Mouse (Mus musculus) heart, embryonic 10.5 days (tissue): Measurements from ENCODE around the gene Herpud1. TPM values are rescaled to one million over a fixed set of nuclear protein-coding genes. Genes with fewer than 3 reads are reported as not detected.
"Not testable (repeated sequence)": the region's sequence is repeated elsewhere in the genome, so short reads cannot be mapped to it uniquely, and the experiment has no call there.

ENCODE experiments used
- DNase-seq: peaks from one replicate; pipeline ENCODE4 v3.0.0-alpha.2; 2017; ENCODE audit warnings: low spot score
- H3K27ac ChIP-seq: fragments of 300-500 bp; sonication (generic); 2 replicates; pipeline ENCODE4 v1.5.1; 2016; ENCODE audit warnings: mild to moderate bottlenecking
- H3K27me3 ChIP-seq: fragments of 300-500 bp; sonication (generic); 2 replicates; pipeline ENCODE4 v1.6.1; 2016; ENCODE audit warnings: mild to moderate bottlenecking; ENCODE audit not compliant: poor library complexity, insufficient read depth, severe bottlenecking
- H3K36me3 ChIP-seq: fragments of 300-500 bp; sonication (generic); 2 replicates; pipeline ENCODE4 v1.6.1; 2016; ENCODE audit warnings: mild to moderate bottlenecking, moderate library complexity
- H3K4me1 ChIP-seq: fragments of 300-500 bp; sonication (generic); 2 replicates; pipeline ENCODE4 v1.6.1; 2016; ENCODE audit warnings: mild to moderate bottlenecking
- H3K4me3 ChIP-seq: fragments of 300-500 bp; sonication (generic); 2 replicates; pipeline ENCODE4 v1.5.1; 2016; ENCODE audit warnings: mild to moderate bottlenecking, moderate library complexity
- H3K9me3 ChIP-seq: fragments of 300-500 bp; sonication (generic); 2 replicates; pipeline ENCODE4 v1.6.1; 2016; ENCODE audit warnings: mild to moderate bottlenecking, moderate library complexity
- WGBS: fragments of 180-500 bp; shearing (Covaris S2); methylation state at CpG from one replicate; pipeline ENCODE4 v1.1.7; 2016; 5-methylcytosine and 5-hydroxymethylcytosine counted together
- polyA plus RNA-seq: library from polyadenylated mRNA; unstranded; fragments of >200 nt; fragmentation: Nextera tagmentation; extraction: Ambion mirVana; gene quantifications from 2 replicates; pipeline ENCODE4 v1.2.1, GENCODE M21; 2016

Gene Herpud1
- polyA plus RNA-seq, 1 experiment from 2014 or later = 90.8 TPM

- no peaks in the 10 kb centered on the region for H3K27me3 ChIP-seq
- H3K9me3 ChIP-seq = no peaks in the 10 kb centered on the region
- no peak overlapping the region for H3K27ac ChIP-seq
- H3K4me3 ChIP-seq = no peak overlapping the region
- 80% methylated on average over 6 of the region's 6 CpGs for WGBS
- H3K36me3 ChIP-seq = peaks cover 55% of the 10 kb centered on the region
- peaks cover 10% of the 10 kb centered on the region for H3K4me1 ChIP-seq
- DNase-seq = no peak
These were observed 9.8 kb downstream of the Herpud1 start for GRCm38 (mm10) chr8:94395851-94396540.

- H3K4me3 ChIP-seq = no peak overlapping the region
- peaks cover 10% of the 10 kb centered on the region for H3K4me1 ChIP-seq
- no peaks in the 10 kb centered on the region for H3K9me3 ChIP-seq
- H3K36me3 ChIP-seq = peaks cover 44% of the 10 kb centered on the region
- no peak overlapping the region for H3K27ac ChIP-seq
- DNase-seq = no peak
- no peaks in the 10 kb centered on the region for H3K27me3 ChIP-seq
- 55% methylated on average over 11 of the region's 11 CpGs for WGBS
These were observed 10.9 kb downstream of the Herpud1 start for GRCm38 (mm10) chr8:94396964-94397657.

GRCm38 (mm10) chr8:94398587-94398986, 12.3 kb downstream of the Herpud1 start:
- no peaks in the 10 kb centered on the region for H3K9me3 ChIP-seq
- H3K27me3 ChIP-seq = no peaks in the 10 kb centered on the region
- DNase-seq = no peak
- peaks cover 30% of the 10 kb centered on the region for H3K36me3 ChIP-seq
- 78% methylated on average over 6 of the region's 6 CpGs for WGBS
- no peak overlapping the region for H3K4me3 ChIP-seq
- H3K27ac ChIP-seq = no peak overlapping the region
- peaks cover 6% of the 10 kb centered on the region for H3K4me1 ChIP-seq

GRCm38 (mm10) chr8:94399361-94399953, 13.2 kb downstream of the Herpud1 start:
- no peaks in the 10 kb centered on the region for H3K27me3 ChIP-seq
- H3K27ac ChIP-seq = no peak overlapping the region
- H3K9me3 ChIP-seq = no peaks in the 10 kb centered on the region
- no peak overlapping the region for H3K4me3 ChIP-seq
- no peak for DNase-seq
- peaks cover 22% of the 10 kb centered on the region for H3K36me3 ChIP-seq
- H3K4me1 ChIP-seq = peaks cover 6% of the 10 kb centered on the region
- whole genome bisulfite sequencing = 68% methylated on average over 3 of the region's 3 CpGs

GRCm38 (mm10) chr8:94399957-94400356, 13.7 kb downstream of the Herpud1 start:
- H3K4me3 ChIP-seq, H3K9me3 ChIP-seq, DNase-seq, H3K4me1 ChIP-seq, H3K27ac ChIP-seq, H3K27me3 ChIP-seq: not testable (repeated sequence)
- H3K36me3 ChIP-seq = peaks cover 17% of the 10 kb centered on the region
- WGBS = 72% methylated on average over 2 of the region's 2 CpGs

GRCm38 (mm10) chr8:94408443-94409080, 22.3 kb downstream of the Herpud1 start:
- Histone ChIP-seq H3K27ac (peak overlapping the region; percentile 74), H3K27me3 (no peaks in the 10 kb centered on the region), H3K4me3 (no peak overlapping the region), H3K4me1 (peaks cover 19% of the 10 kb centered on the region), H3K9me3 (no peaks in the 10 kb centered on the region), H3K36me3 (no peaks in the 10 kb centered on the region)
- no peak for DNase-seq
- 25% methylated on average over 8 of the region's 8 CpGs for WGBS

- peaks cover 19% of the 10 kb centered on the region for H3K4me1 ChIP-seq
- 79% methylated on average over 7 of the region's 7 CpGs for WGBS
- no peaks in the 10 kb centered on the region for H3K9me3 ChIP-seq
- no peaks in the 10 kb centered on the region for H3K27me3 ChIP-seq
- H3K27ac ChIP-seq = no peak overlapping the region
- DNase-seq = no peak
- no peaks in the 10 kb centered on the region for H3K36me3 ChIP-seq
- H3K4me3 ChIP-seq = no peak overlapping the region
These were observed 23.3 kb downstream of the Herpud1 start for GRCm38 (mm10) chr8:94409523-94409922.

- no peaks in the 10 kb centered on the region for H3K36me3 ChIP-seq
- no peak overlapping the region for H3K4me3 ChIP-seq
- DNase-seq = no peak
- H3K27ac ChIP-seq = no peak overlapping the region
- no peaks in the 10 kb centered on the region for H3K27me3 ChIP-seq
- no peaks in the 10 kb centered on the region for H3K9me3 ChIP-seq
- WGBS = 83% methylated on average over 6 of the region's 6 CpGs
- H3K4me1 ChIP-seq = peaks cover 19% of the 10 kb centered on the region
These were observed 26.3 kb downstream of the Herpud1 start for GRCm38 (mm10) chr8:94412518-94412917.

- H3K4me1 ChIP-seq = peaks cover 11% of the 10 kb centered on the region
- H3K36me3 ChIP-seq = no peaks in the 10 kb centered on the region
- 85% methylated on average over 6 of the region's 6 CpGs for WGBS
- no peaks in the 10 kb centered on the region for H3K9me3 ChIP-seq
- DNase-seq = no peak
- H3K4me3 ChIP-seq = no peak overlapping the region
- no peak overlapping the region for H3K27ac ChIP-seq
- H3K27me3 ChIP-seq = no peaks in the 10 kb centered on the region
These were observed 27.3 kb downstream of the Herpud1 start for GRCm38 (mm10) chr8:94413509-94413908.

GRCm38 (mm10) chr8:94415218-94415617, 29.0 kb downstream of the Herpud1 start:
- Histone ChIP-seq H3K9me3 (no peaks in the 10 kb centered on the region), H3K4me3 (no peak overlapping the region), H3K36me3 (no peaks in the 10 kb centered on the region), H3K27ac (no peak overlapping the region), H3K27me3 (no peaks in the 10 kb centered on the region), H3K4me1 (no peaks in the 10 kb centered on the region)
- no peak for DNase-seq
- WGBS = 65% methylated on average over 2 of the region's 2 CpGs

- no peaks in the 10 kb centered on the region for H3K9me3 ChIP-seq
- H3K4me1 ChIP-seq = no peaks in the 10 kb centered on the region
- no peaks in the 10 kb centered on the region for H3K27me3 ChIP-seq
- H3K27ac ChIP-seq = no peak overlapping the region
- H3K4me3 ChIP-seq = no peak overlapping the region
- H3K36me3 ChIP-seq = no peaks in the 10 kb centered on the region
- DNase-seq = no peak
- 70% methylated on average over 9 of the region's 9 CpGs for WGBS
These were observed 31.8 kb downstream of the Herpud1 start for GRCm38 (mm10) chr8:94418017-94418416.

- H3K4me3 ChIP-seq = no peak overlapping the region
These were observed 36.0 kb downstream of the Herpud1 start for GRCm38 (mm10) chr8:94422270-94422669.

GRCm38 (mm10) chr8:94427953-94428352, 41.7 kb downstream of the Herpud1 start:
- Histone ChIP-seq H3K36me3 (no peaks in the 10 kb centered on the region), H3K4me1 (no peaks in the 10 kb centered on the region), H3K27ac (no peak overlapping the region), H3K27me3 (peaks cover 22% of the 10 kb centered on the region), H3K4me3 (no peak overlapping the region), H3K9me3 (no peaks in the 10 kb centered on the region)
- 57% methylated on average over 10 of the region's 10 CpGs for WGBS
- no peak for DNase-seq

More at GRCm38 (mm10) chr8:94422270-94422669, 36.0 kb downstream of the Herpud1 start:
- Histone ChIP-seq H3K27ac (no peak overlapping the region), H3K4me1 (no peaks in the 10 kb centered on the region), H3K27me3 (no peaks in the 10 kb centered on the region), H3K9me3 (no peaks in the 10 kb centered on the region), H3K36me3 (no peaks in the 10 kb centered on the region)
- 82% methylated on average over 4 of the region's 4 CpGs for whole genome bisulfite sequencing
- DNase-seq = no peak
